Mouse (Mus musculus): ENCODE measurements around the gene Cldn10.
"Not testable (repeated sequence)": the region's sequence is repeated elsewhere in the genome, so short reads cannot be mapped to it uniquely, and the experiment has no call there.

Cldn10 gene

DNA sequence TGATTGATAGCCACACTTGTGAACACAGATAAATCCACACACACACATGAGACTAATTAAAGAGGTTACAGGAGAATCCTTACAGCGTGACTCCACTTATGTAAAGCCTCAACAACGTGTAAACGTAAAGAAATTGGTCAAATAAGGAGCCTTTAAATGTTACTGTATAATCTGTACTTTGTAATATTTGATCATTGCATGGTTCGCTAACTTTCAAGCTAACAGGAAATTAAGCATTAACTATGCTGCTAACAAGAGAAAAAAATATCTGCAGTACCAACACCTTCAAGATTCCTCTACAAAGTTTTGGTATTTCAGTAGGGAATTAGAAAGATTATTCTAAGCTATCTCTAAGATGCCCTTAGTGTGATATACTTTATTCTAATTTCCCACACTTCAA is at the start of gene Cldn10:
Gene Cldn10 (plus strand): TSS at position 288 of the 400 bp plus-strand sequence.
- DNase-seq: no peak

DNA sequence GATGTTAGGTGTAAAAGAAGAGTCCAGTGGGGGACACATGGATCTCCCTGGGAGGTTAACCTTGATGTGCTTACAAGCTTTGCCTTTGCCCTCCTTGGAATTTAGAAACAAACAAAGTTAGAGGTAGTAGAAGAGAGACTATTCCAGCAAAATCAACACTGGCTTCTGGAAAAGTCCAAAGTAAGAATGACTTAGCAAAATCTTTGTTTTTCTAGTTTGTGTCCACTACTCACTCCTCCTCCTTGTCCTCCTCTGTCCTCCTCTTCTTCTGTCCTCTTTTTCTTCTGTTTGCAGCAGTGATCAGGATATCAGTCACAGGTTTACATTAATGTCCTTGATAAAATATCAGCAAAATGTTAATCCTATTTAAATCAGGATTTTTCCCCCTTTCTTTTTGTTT is 45.9 kb upstream of the Cldn10 start:
- DNase-seq: no peak

DNA sequence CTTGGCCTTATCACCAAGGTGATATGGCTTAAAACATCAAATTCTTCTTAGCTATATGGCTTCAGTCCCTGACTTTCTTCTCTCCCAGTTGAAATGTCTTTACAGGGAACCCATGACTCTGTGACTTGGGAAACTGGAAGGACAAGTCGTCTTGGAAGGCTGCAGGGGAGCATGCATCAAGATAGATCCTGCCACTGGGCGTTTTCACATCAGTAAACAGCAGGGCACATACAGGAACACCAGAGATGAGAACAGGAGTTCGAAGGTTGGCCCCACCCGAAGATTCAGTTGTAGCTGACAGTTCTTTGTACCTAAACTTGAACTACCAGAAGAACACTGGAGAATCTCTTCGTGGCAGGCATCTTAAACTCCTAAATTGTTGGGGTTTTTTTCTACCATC is 44.8 kb upstream of the Cldn10 start:
- no peak for DNase-seq

DNA sequence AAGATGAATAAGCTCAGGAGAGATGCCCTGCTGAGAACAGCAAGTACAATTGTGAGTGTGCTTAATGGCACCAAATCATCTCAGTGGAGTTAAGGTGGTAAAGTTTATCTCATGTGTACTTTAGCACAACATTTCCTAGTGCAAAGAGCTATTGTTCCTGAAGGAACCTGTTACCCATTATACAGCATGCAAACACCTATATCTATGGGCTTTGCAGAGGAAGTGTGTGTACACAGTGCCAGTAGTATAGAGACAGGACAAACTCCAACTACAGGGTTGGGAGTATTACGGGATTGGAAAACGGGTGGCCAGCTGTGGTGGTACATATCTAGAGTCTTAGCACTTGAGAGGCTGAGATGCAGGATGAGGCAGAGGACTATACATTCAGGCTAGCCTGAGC is 38.6 kb upstream of the Cldn10 start:
- no peak for DNase-seq

DNA sequence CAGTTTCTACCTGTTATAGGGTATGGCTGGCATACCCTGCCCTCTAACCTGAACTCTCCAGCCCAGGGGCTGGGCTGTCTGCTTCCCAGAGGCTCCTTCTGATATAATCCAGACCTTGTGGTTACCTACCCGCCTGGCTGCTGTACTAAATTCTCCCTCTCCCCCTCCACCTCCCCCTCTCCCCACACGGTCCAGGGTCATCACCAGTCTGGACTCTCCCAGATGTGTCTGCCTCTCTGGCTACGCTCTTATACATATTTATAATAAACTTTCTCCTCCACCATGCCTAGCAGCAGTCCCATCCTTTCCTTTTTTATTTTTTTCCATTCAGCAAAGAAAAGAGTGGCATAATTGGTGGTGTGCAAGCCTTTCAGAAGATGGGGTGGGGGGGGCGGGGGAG is 38.0 kb upstream of the Cldn10 start:
- no peak for DNase-seq

DNA sequence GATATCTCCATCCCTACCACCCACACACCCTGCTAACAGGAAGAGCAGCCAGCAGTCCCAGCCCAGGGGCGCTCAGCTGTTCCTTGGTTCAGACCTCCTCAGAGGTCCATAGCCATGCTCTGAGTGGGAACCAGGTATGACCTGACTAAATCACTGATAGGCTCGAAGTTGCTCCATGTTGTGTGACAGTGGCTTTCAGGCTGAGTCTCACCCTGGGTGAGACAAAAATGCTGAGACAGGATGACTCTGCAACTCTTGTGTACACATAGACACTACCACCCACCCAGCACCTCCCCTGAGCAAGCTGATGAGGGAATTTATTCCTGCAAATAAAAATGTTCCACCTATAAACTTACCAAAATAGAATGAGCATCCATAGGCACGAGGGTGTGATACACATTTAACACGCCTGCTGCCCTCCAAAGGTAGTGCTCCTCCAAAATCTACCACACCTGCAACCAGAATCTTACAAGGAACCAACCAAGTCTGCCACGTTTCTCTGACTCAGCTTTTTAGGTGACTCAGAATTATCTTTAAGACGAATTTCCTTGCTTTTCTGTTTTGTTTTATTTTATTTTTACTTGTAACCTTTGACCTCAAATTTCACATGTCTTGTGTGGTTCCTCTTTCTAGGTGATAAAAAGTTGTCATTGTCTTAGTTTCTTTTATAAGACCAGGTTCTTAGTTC is 37.1 kb upstream of the Cldn10 start:
- no peak for DNase-seq

DNA sequence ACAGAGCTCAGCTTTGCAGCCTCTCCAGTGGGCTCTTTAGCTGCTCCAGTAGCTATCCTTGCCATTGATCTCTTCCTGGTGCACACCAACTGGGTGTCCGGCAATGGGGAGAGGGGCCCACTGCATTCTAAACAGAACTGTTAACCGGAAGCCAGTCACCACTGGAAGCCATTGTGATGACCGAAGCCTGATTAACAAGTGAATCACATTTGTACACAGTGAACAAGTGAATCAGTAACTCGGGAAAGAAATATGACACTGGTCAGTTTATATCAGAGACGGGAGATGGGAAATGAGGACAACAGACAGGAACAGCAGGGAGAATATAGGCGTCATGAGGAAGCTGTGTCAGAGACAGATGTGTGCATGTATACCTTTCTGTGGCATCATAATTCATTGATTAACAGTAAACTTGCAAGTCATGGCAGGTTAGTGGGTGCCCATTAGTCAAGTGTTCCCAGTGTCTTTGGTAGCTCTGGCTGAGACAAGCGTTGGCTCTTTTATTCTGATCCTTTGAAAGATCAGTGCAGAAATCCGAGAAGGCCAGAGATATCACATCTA is 36.4 kb upstream of the Cldn10 start:
- DNase-seq: no peak

DNA sequence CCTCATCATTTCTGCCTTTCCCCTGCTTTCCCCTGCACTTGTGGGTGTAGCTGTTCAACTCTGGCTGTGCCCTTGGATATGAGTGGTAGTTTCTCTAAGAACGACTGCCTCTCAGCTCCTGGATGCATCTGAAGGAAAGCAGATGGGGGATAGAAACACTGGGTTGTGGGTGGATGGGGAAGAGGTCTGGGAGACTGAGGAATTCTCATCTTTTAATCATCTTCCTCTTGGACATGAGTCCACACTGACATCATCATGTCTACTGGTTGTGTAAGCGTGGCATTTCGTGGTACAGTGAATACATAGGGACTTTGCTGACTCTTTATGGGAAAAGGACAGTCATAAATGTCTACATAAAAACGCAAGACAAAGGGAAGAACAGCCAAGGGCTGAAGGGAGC is 31.7 kb upstream of the Cldn10 start:
- no peak for DNase-seq

DNA sequence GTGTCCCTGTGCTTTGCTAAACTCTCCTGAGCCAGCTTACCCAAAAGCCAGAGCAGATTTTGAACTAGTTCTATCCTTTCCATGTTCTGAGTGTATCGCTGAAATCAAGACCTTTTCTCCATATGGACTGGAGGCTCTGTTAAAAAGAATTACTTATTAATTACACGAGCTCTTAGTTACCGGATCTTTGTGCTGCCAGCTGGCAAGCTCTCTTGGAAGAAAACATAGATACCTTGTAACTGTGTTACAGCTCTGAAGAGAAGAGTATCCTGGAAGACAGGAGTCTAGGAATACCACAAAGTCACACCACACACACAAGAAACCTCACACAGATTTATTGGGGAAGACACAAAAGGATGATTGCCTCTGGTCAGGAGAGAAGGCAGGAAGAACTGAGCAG is 31.1 kb upstream of the Cldn10 start:
- no peak for DNase-seq

DNA sequence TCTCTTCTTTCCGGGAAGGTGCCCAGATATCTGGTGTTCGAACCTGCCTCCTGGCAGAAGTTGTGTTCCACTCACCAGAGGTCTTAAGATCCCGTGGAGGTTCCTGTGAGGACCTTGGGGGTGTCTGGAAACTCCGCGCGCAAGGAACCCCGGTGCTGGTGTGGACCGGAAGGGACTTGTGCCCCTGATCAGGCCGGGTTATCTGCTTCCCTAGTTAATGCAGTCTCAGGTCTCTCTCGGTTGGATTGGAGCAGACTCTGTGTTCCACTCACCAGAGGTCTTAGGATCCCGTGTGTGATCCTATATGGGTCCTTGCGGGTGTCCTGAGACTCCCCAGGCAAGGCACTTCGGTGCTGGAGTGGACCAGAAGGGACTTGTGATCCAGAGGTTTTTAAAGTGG is 24.3 kb upstream of the Cldn10 start:
- not testable (repeated sequence) for DNase-seq

DNA sequence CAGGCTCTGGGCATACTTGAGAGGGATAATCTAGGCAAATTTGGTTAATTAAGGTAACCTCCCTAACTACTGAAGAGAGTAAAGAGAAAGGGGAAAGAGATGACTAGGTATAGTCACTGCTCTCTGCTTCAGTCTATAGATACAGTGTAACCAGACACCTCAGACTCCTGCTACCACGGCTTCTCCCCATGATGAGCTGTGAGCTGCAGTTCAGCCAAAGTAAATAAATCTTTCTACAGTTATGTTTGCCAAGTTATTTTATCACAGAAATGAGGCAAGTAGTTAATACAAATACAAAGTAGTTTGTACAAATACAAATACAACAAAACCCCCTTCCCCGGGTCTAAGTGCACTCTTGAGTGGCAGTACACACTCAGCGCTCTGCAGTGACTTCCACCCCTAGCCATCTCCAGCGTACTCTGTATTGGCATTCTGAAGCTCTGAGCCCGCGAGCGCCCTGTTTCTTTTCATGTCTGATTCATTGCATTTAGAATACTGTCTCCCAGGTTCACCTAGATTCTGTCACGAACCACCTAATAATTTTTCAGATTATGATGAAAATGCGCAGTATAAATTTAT is 23.7 kb upstream of the Cldn10 start:
- no peak for DNase-seq

DNA sequence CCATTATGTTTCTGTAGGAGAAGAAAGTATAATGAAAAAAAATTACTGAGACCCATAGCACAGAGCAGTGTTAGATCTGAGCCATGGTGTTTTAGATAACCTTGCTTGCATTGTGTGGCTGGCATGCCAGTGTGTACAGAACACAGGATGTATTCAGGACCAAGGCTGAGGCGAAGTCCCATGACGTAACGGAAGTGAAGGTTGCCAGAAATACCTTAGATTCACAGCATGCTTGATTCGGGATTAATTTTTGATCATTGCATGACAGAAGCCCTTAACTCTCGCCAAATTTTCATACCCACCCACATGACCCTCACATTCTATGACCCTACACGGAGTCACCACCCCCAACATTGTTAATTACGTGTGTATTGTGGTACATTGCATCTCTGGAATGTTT is 22.4 kb upstream of the Cldn10 start:
- no peak for DNase-seq

DNA sequence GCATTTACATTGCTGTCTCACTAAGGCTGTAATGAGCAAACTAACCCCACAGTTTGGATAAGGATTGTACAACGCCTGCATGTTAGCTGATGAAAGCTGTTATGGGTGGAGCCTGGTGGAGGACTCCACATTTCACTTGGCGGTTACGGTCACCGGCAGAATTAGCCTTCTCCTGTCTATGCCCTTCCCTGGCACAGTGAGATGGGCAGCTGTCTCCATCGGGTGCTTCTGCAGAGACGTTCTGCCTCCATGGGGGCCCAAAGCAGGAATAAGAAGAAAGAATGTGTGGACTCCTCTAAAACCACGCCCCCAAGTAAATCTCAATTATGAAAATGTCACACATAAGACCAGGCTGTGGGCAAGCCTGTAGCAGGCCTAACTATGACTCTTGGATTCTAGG is 21.8 kb upstream of the Cldn10 start:
- DNase-seq: no peak

DNA sequence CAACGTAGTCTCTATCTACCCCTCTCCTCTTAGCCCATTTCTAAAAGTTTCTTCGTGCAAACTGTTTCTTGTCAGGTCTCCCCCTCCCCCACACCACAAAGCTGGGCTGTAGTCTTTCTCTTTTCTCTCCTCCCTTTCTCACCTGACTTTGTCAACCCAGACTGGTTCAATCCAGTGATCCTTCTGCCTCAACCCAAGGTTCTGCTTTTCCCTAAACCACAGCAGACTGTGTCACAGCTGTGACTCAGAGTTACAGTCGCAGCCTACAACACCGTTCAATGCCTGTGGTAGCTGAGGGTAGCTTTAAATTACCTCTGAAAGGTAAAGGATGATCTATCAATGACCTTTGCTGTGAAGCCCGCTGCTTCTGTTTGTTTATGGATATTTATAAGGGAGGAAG is 21.3 kb upstream of the Cldn10 start:
- DNase-seq: no peak

DNA sequence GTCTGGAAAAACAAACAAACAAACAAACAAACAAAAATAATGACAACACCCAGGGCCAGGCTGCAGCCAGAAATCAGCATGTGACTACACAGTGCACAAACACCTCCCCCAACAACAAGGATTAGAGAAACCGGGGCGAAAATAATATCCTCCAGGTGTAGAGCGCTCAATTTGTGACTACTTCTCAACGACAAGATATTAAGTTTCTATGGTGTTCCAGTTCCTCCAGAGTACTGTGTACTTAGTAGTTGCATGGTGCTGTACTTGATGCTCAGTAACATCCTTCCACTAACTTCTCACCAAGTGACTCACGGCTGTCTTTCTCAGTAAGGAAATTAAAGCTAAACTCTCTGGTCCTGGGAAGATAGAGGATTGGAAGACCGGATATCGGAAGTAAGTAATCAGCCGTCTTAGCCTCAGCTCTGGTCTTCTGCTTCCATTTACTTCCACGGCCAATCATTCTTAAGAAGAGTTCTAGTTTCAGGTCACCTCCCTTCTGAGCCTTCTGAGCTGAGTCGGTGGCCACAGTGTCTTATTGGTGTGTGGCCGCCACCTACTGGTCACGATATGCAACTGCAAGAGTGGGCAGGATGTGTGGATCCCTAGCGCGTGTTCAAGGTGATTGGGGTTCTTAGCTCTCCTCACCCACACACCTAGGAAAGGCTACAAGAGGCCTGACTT is 19.9 kb upstream of the Cldn10 start:
- DNase-seq: peak; percentile 82

DNA sequence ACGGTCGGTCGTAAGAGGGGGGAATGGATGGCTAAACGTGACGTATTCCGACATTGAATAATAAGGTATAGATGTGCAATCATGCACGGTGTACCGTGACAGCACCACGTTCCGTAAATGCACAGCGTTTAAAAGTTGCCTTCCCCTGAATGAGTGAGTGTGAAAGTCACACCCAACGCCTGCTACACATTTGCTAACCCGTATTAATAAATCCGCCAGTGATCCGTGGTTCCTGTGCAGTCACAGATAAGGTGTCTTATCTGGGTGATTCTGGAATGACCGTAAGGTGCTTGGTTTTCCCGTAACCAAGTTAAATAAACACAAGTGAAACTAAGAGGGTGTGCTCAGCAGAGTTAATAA is 19.4 kb upstream of the Cldn10 start:
- no peak for DNase-seq

DNA sequence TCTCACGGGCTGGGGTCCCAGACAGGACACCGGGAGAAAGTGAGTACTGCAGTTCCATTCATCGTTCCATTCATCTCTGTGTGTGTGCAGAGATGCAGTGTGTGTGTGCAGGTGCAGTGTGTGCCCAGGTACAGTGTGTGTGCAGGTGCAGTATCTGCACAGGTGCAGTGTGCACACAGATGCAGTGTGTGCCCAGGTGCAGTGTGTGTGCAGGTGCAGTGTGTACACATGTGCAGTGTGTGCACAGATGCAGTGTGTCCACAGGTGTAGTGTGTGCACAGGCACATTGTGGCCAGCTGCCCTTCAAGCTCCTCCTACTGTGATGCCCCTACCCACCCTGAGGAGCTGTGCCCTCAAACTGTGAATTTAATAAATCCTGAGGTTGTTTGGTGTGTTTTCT is 14.0 kb upstream of the Cldn10 start:
- no peak for DNase-seq

DNA sequence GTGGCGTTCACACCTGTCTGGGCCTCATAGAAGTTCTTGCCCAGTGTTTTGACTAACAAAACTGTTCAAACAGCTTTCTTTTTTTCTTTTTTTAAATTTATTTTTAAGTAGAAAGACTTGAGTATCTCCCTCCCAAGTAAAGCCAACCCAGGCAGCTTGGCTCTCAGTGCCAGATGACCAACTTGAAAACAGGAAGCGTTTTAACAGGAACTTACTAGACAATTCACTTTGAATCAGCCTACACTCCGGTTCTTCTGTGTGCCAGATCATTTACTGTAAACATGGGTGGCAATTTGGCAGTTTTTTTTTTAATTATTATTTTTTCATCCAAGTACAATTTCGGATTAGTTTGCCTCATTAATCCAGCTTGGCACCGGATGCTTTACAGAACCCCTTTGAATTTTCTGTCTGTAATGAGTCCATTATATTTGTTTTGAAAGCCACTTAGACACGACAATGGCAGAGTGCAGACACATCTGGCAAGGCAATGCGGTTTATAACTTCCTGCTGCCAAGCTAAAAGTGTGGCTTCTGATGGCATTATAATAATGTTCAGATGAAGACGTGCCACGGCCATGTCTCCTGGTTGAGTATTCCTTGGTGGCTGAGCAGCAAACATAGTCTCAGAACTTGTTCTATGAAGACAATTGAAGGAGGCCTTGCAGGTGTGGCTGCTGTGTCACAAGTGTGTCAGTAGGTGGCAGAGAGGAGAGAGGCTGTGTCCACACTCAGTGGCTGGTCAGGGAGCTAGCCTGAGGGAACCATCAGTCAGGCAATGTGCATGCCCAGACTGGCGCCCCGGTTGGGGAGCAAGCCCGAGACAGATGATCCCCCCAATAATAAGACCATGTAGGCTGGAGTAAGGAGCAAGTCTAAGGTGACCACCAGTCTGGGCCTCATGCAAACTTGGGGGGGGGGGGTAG is 12.9 kb upstream of the Cldn10 start:
- DNase-seq: peak; percentile 61

DNA sequence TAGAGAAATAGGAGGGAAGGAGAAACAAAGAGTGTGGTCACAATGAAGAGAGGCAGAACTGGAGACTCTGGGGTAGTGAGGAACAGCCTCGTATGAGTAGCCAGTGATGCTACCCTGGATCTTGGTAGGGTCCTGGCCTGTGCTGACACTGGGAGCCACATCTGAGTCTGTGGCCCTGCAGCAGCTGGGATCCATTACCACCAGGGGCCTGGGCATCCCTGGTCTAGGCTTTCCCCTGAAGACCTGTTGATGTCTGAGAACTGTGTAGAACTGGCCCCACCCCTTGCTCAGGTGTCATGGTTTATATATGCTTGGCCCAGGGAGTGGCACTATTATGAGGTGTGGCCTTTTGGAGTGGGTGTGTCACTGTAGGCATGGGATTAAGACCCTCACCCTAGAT is 12.2 kb upstream of the Cldn10 start:
- no peak for DNase-seq

DNA sequence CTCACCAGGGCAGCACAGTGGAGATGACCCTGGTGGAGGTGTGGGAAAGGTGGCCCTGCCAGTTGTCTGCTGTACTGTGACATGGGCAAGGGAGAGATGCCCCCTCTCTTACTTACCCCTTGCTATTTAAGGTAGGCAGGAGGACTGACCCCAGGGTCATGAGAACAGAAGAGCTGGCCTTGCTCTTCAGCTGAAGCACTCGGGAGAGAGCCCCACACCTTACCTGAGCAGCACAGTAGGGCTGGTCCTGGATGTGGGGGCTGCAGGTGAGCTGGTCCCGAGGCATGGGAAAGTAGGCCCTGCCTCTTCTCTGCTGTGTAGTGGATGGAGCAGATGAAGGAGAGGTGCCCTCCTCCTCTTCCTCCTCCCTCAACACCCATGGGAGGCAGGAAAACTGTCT is 11.3 kb upstream of the Cldn10 start:
- no peak for DNase-seq

DNA sequence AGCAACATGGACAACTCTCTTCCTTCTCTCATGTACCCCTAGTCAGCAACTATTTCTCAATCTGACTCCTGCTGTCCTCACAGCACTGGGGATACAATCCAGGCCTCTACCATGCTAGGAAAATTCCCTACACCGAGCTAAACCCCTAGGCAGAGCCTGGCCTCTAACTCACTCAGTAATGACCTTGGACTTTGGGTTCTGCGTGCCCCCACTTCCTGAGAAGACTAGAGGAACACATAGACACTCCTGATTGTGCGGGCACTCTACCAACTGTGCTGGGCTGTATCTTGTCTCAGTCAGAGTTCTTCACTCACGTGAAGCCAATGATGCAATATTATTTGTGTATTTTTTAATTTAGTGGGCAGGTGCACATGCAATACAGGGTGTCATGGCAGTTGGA is 10.2 kb upstream of the Cldn10 start:
- no peak for DNase-seq

DNA sequence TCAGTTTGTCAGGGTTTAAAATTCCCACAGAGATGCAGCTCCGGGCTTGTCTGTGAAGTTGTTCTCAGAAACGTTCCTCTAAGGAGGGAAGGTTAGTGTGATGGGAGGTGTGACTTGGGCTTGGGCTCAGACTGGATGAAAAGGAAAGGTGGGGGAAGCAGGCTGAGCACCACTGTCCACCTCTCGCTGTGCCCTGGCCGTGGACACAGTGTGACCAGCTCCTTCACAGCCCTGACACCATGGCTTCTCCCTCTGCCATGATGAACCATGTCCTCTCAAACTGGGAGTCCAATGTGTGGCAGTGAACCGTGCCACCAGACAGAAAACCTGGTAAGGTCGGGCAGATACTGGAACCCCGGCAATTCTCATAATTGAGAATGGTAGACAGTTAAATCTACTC is 6.1 kb upstream of the Cldn10 start:
- no peak for DNase-seq

DNA sequence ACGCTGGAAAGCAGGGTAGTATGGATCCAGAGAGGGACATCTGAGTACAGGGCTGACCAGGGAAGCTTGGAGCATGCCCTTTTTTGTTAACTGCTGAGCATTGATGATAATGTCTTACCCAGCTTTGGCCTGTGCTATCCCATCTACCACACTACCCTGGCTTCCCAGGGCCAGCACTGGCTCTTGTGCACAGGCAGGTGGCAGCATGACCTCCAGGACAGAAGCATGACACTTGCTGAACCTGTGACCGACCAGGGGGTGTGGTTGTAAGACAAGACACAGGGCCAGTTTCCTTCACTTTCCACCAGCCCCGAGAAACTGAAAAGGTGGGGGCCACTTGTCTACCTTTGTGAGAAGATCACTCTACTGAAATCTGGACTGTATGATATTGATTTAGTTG is 5.5 kb upstream of the Cldn10 start:
- peak; percentile 59 for DNase-seq
